Mouse (Mus musculus): Measurements from ENCODE around the gene Twf1.

DNA sequence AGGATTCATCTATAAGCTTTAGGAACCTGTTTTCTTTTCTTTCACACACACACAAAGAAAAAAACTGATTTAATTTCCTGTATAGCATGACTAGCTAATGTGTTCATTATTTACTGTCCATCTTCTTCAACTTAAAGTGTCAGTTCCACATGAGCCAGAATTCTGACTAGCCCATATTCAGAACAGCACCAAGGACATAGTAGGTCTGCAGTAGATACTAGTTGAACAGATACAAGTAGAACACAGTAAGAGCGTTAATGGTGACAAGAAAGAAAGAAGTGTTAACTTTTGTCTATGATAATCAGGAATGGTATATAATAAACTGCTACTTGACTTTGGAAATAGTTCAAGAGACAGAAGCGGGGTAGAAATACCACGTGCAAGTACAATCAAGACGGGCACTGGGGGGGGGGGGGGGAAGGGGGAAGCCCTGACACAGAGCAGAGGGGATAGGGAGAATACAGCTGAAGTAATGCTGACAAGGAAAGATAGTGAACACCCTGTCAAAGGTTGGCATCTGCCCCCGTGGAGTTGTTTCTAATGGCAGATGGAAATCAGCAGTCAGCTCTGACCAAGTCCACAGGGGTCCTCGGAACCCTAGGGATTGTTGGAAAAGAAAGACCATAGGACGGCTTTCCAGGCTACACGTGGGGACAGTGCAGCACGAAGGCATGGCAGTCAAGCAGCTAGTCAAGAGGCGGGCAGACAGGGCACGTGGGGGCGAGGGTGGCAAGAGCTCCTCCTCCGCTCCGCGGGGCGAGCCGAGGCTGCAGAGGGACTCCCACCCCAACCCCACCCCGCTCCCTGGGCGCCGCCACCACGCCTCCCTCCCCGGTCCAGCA is 46.9 kb downstream of the Twf1 start:
- no peak for TF ChIP-seq GATA1 (IDR thresholded peaks at IDR 0.05; ENCODE audit: borderline replicate concordance, low read length)
- no peak for TF ChIP-seq FLI1 (IDR thresholded peaks at IDR 0.05; ENCODE audit: low read length)
